Mouse (Mus musculus) lung, embryonic 14.5 days (tissue): ENCODE measurements around the gene Dnmt1. TPM values are rescaled to one million over a fixed set of nuclear protein-coding genes. Genes with fewer than 3 reads are reported as not detected.
"Not testable (repeated sequence)": the region's sequence is repeated elsewhere in the genome, so short reads cannot be mapped to it uniquely, and the experiment has no call there.

Experiments used
- ATAC-seq: fragments of 200-750 bp; cut with Nextera tagmentation; 2 replicates; pipeline ENCODE4 v1.8.0; 2017; ENCODE audit warnings: mild to moderate bottlenecking, moderate TSS enrichment, moderate library complexity; ENCODE audit not compliant: insufficient read depth
- DNase-seq: peaks from one replicate; pipeline ENCODE4 v3.0.0-alpha.2; 2015
- H3K27ac ChIP-seq: fragments of 300-500 bp; sonication (generic); 2 replicates; pipeline ENCODE4 v1.5.1; 2014; ENCODE audit warnings: low read depth, mild to moderate bottlenecking, moderate library complexity
- H3K27me3 ChIP-seq: fragments of 300-500 bp; sonication (generic); 2 replicates; pipeline ENCODE4 v1.6.1; 2014; ENCODE audit warnings: low read length, control low read depth; ENCODE audit not compliant: insufficient read depth
- H3K36me3 ChIP-seq: fragments of 300-500 bp; sonication (generic); 2 replicates; pipeline ENCODE4 v1.6.1; 2014; ENCODE audit warnings: control low read depth; ENCODE audit not compliant: insufficient read depth
- H3K4me1 ChIP-seq: fragments of 300-500 bp; sonication (generic); 2 replicates; pipeline ENCODE4 v1.6.1; 2014; ENCODE audit warnings: antibody characterized with exemption, control low read depth; ENCODE audit not compliant: insufficient read depth
- H3K4me2 ChIP-seq: fragments of 300-500 bp; sonication (generic); 2 replicates; pipeline ENCODE4 v1.6.1; 2014; ENCODE audit warnings: mild to moderate bottlenecking
- H3K4me3 ChIP-seq: fragments of 300-500 bp; sonication (generic); 2 replicates; pipeline ENCODE4 v1.5.1; 2014; ENCODE audit warnings: low read depth, low read length
- H3K9ac ChIP-seq: fragments of 300-500 bp; sonication (generic); 2 replicates; pipeline ENCODE4 v1.6.1; 2014
- H3K9me3 ChIP-seq: fragments of 300-500 bp; sonication (generic); 2 replicates; pipeline ENCODE4 v1.6.1; 2016; ENCODE audit warnings: low read depth, low read length, control low read depth
- CTCF ChIP-seq: IDR thresholded peaks from 2 replicates; pipeline ENCODE4 v1.5.1; 2016; ENCODE audit warnings: antibody characterized with exemption, low read depth
- WGBS: fragments of 180-500 bp; shearing (Covaris S2); extraction: QIAGEN DNeasy Blood & Tissue Kit; methylation state at CpG from one replicate; pipeline ENCODE4 v1.1.7; 2014; 5-methylcytosine and 5-hydroxymethylcytosine counted together
- polyA plus RNA-seq: library from polyadenylated mRNA; unstranded; fragments of >200 nt; fragmentation: Nextera tagmentation; extraction: Ambion mirVana; gene quantifications from 2 replicates; pipeline ENCODE4 v1.2.1, GENCODE M21; 2014

Gene Dnmt1
- polyA plus RNA-seq, 1 experiment from 2014 or later, result 82.1 TPM

GRCm38 (mm10) chr9:20998337-20998736, 38.6 kb upstream of the Dnmt1 start:
- ATAC-seq, result not testable (repeated sequence)
- 50% methylated on average over 1 of the region's 1 CpGs for WGBS

GRCm38 (mm10) chr9:20997065-20997464, 37.4 kb upstream of the Dnmt1 start:
- WGBS, result 82% methylated on average over 8 of the region's 8 CpGs
- no peak for DNase-seq
- TF ChIP-seq CTCF, result no peak
- Histone ChIP-seq H3K27ac (no peak overlapping the region), H3K4me1 (peaks cover 3% of the 10 kb centered on the region; the same call in 1 of the 2 replicates), H3K27me3 (no peaks in the 10 kb centered on the region), H3K9ac (no peak overlapping the region), H3K4me2 (no peak overlapping the region), H3K4me3 (no peak overlapping the region), H3K9me3 (no peaks in the 10 kb centered on the region), H3K36me3 (no peaks in the 10 kb centered on the region)
- no peak for ATAC-seq

More at GRCm38 (mm10) chr9:20998337-20998736, 38.6 kb upstream of the Dnmt1 start:
- H3K4me2 ChIP-seq, H3K4me3 ChIP-seq, H3K9me3 ChIP-seq, H3K36me3 ChIP-seq, H3K9ac ChIP-seq, H3K27me3 ChIP-seq, H3K27ac ChIP-seq, H3K4me1 ChIP-seq: not testable (repeated sequence)
- peak; percentile 77 for DNase-seq
- peak; percentile 70 for TF ChIP-seq CTCF

GRCm38 (mm10) chr9:20995069-20995468, 35.4 kb upstream of the Dnmt1 start:
- 67% methylated on average over 3 of the region's 3 CpGs for WGBS
- ATAC-seq (no peak), DNase-seq (no peak)
- Histone ChIP-seq H3K27me3 (no peaks in the 10 kb centered on the region), H3K4me1 (peaks cover 3% of the 10 kb centered on the region; the same call in 1 of the 2 replicates), H3K27ac (no peak overlapping the region), H3K36me3 (no peaks in the 10 kb centered on the region), H3K9me3 (no peaks in the 10 kb centered on the region), H3K4me2 (no peak overlapping the region), H3K4me3 (no peak overlapping the region), H3K9ac (no peak overlapping the region)
- TF ChIP-seq CTCF, result peak; percentile 24; the same call in 1 of the 2 replicates

- DNase-seq (peak; percentile 86), ATAC-seq (peak; percentile 87)
- H3K27ac ChIP-seq, result peak overlapping the region; percentile 68; the same call in 1 of the 2 replicates
- no peaks in the 10 kb centered on the region for H3K9me3 ChIP-seq
- peaks cover 3% of the 10 kb centered on the region; the same call in 1 of the 2 replicates for H3K4me1 ChIP-seq
- H3K27me3 ChIP-seq, result no peaks in the 10 kb centered on the region
- 0 out of 2 replicates have a peak overlapping the region, but pooled peaks have one; percentile 24 for H3K4me2 ChIP-seq
- no peak overlapping the region for H3K9ac ChIP-seq
- H3K36me3 ChIP-seq, result no peaks in the 10 kb centered on the region
- WGBS, result 31% methylated on average over 5 of the region's 5 CpGs
- H3K4me3 ChIP-seq, result no peak overlapping the region
- TF ChIP-seq CTCF, result no peak
Measured at GRCm38 (mm10) chr9:20993165-20993898, 33.6 kb upstream of the Dnmt1 start.

- Histone ChIP-seq H3K9ac (no peak overlapping the region), H3K4me1 (peaks cover 4% of the 10 kb centered on the region), H3K9me3 (no peaks in the 10 kb centered on the region), H3K27ac (no peak overlapping the region; the same call in 1 of the 2 replicates), H3K4me3 (no peak overlapping the region), H3K4me2 (no peak overlapping the region), H3K36me3 (no peaks in the 10 kb centered on the region), H3K27me3 (no peaks in the 10 kb centered on the region)
- DNase-seq, result no peak
- ATAC-seq, result no peak
- WGBS, result 77% methylated on average over 4 of the region's 4 CpGs
- no peak for TF ChIP-seq CTCF
Measured at GRCm38 (mm10) chr9:20991587-20991986, 31.9 kb upstream of the Dnmt1 start.

- Histone ChIP-seq H3K36me3 (no peaks in the 10 kb centered on the region), H3K27me3 (no peaks in the 10 kb centered on the region), H3K4me2 (peak overlapping the region; percentile 42), H3K27ac (peak overlapping the region; percentile 34; the same call in 1 of the 2 replicates), H3K9me3 (no peaks in the 10 kb centered on the region), H3K4me1 (peaks cover 8% of the 10 kb centered on the region), H3K9ac (0 out of 2 replicates have a peak overlapping the region, but pooled peaks have one; percentile 3), H3K4me3 (no peak overlapping the region)
- DNase-seq (peak; percentile 84), ATAC-seq (no peak)
- WGBS, result 6% methylated on average over 10 of the region's 10 CpGs
- no peak for TF ChIP-seq CTCF
Measured at GRCm38 (mm10) chr9:20990861-20991260, 31.2 kb upstream of the Dnmt1 start.

- H3K4me1 ChIP-seq, result peaks cover 8% of the 10 kb centered on the region
- no peak overlapping the region for H3K4me3 ChIP-seq
- no peaks in the 10 kb centered on the region for H3K36me3 ChIP-seq
- 20% methylated on average over 7 of the region's 7 CpGs for WGBS
- H3K9me3 ChIP-seq, result no peaks in the 10 kb centered on the region
- peak overlapping the region; percentile 73 for H3K27ac ChIP-seq
- no peak for TF ChIP-seq CTCF
- DNase-seq, result no peak
- ATAC-seq, result no peak
- no peak overlapping the region for H3K9ac ChIP-seq
- no peak overlapping the region for H3K4me2 ChIP-seq
- no peaks in the 10 kb centered on the region for H3K27me3 ChIP-seq
Measured at GRCm38 (mm10) chr9:20987953-20988352, 28.3 kb upstream of the Dnmt1 start.
